Mouse (Mus musculus) lung, postnatal 0 days (tissue): ENCODE data around the gene Gm1673.

Experiments used
- CTCF ChIP-seq: IDR thresholded peaks from 2 replicates; pipeline ENCODE4 v1.5.1; 2016; ENCODE audit warnings: antibody characterized with exemption, mild to moderate bottlenecking
- EP300 ChIP-seq: IDR thresholded peaks from 2 replicates; pipeline ENCODE4 v1.6.1; 2016; ENCODE audit warnings: antibody characterized with exemption, mild to moderate bottlenecking, control low read depth

DNA sequence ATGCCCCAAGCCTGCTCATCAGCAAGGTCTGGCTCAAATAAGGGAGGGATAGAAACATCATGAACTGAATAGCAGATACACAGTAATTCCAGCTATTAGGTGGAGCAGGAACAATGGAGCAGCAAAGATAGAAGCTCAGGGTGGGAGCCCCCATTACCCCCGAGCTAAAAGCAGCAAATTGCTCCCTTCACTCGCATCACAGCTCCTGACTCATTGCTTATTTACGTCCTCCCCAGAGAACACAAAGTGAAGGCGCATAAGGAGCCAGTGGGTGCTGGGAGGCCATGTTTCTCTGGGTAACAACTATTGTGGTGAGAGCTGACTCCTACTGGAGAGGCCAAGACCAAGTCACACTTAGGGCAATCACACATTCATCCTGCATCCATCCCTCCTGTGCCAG is 46.9 kb downstream of the Gm1673 start:
- TF ChIP-seq EP300 (no peak), CTCF (no peak)
